Mouse (Mus musculus): ENCODE measurements around the gene Msmp.

- TF ChIP-seq POLR2A (IDR thresholded peaks at IDR 0.05; ENCODE audit: insufficient read depth, low read length): no peak
- TF ChIP-seq CTCF (IDR thresholded peaks at IDR 0.05; ENCODE audit: low read depth, low read length): no peak
Observed at GRCm38 (mm10) chr4:43587681-43588080, 3.4 kb upstream of the Msmp start.
